Mouse (Mus musculus): ENCODE results near the gene Mus81. TPM values are rescaled to one million over a fixed set of nuclear protein-coding genes. Genes with fewer than 3 reads are reported as not detected.

Gene Mus81
- polyA plus RNA-seq, 1 experiment from 2014 or later, result 51.1 TPM

DNA sequence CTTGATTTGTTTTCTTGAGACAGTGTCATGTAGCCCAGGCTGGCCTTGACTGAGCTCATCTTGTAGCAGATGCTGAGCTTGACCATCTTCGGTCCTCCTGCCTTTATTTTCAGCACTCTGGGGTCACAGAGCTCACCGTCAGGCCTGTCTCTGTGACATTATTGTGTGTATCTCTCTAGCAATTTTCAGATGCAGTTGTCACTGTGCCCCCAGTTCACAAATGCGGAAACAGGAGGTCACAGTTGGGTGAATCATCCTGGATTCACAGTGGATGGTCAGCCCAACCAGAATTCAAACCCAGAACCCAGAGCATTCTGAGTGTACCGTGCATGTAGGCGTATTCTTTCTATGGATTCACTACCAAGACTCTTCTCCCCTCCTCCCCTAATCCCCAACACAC is 42.5 kb downstream of the Mus81 start:
- 89% methylated on average over 5 of the region's 5 CpGs for WGBS
- no peak overlapping the region for H3K27ac ChIP-seq (ENCODE audit: low read length)
- H3K4me1 ChIP-seq (ENCODE audit: control insufficient read depth, insufficient read depth, low read length), result peaks cover 5% of the 10 kb centered on the region; the same call in 1 of the 2 replicates
- no peak overlapping the region for H3K4me2 ChIP-seq (ENCODE audit: low read length)
- peaks cover 45% of the 10 kb centered on the region for H3K27me3 ChIP-seq (ENCODE audit: control insufficient read depth, insufficient read depth, low read depth, low read length)
- H3K9ac ChIP-seq (ENCODE audit: low read depth, low read length), result no peak overlapping the region
- ATAC-seq, result no peak
- H3K4me3 ChIP-seq (ENCODE audit: low read depth, low read length), result no peak overlapping the region
- H3K36me3 ChIP-seq (ENCODE audit: control insufficient read depth, insufficient read depth, low read length), result no peaks in the 10 kb centered on the region
- H3K9me3 ChIP-seq (replicated peaks; ENCODE audit: control insufficient read depth, low read length, poor library complexity, severe bottlenecking), result no peaks in the 10 kb centered on the region

GRCm38 (mm10) chr19:5444954-5445353 is 43.2 kb downstream of the Mus81 start:
- H3K4me3 ChIP-seq (ENCODE audit: low read depth, low read length), result no peak overlapping the region
- ATAC-seq, result no peak
- no peak overlapping the region for H3K27ac ChIP-seq (ENCODE audit: low read length)
- H3K9ac ChIP-seq (ENCODE audit: low read depth, low read length), result no peak overlapping the region
- peaks cover 40% of the 10 kb centered on the region for H3K27me3 ChIP-seq (ENCODE audit: control insufficient read depth, insufficient read depth, low read depth, low read length)
- H3K9me3 ChIP-seq (replicated peaks; ENCODE audit: control insufficient read depth, low read length, poor library complexity, severe bottlenecking), result no peaks in the 10 kb centered on the region
- peaks cover 5% of the 10 kb centered on the region; the same call in 1 of the 2 replicates for H3K4me1 ChIP-seq (ENCODE audit: control insufficient read depth, insufficient read depth, low read length)
- no peak overlapping the region for H3K4me2 ChIP-seq (ENCODE audit: low read length)
- WGBS, result 46% methylated on average over 7 of the region's 7 CpGs
- no peaks in the 10 kb centered on the region for H3K36me3 ChIP-seq (ENCODE audit: control insufficient read depth, insufficient read depth, low read length)

GRCm38 (mm10) chr19:5444371-5444908 is 43.8 kb downstream of the Mus81 start:
- no peaks in the 10 kb centered on the region for H3K36me3 ChIP-seq (ENCODE audit: control insufficient read depth, insufficient read depth, low read length)
- ATAC-seq, result no peak
- WGBS, result 72% methylated on average over 9 of the region's 9 CpGs
- no peaks in the 10 kb centered on the region for H3K9me3 ChIP-seq (replicated peaks; ENCODE audit: control insufficient read depth, low read length, poor library complexity, severe bottlenecking)
- no peak overlapping the region for H3K4me3 ChIP-seq (ENCODE audit: low read depth, low read length)
- H3K4me2 ChIP-seq (ENCODE audit: low read length), result no peak overlapping the region
- peaks cover 37% of the 10 kb centered on the region for H3K27me3 ChIP-seq (ENCODE audit: control insufficient read depth, insufficient read depth, low read depth, low read length)
- peaks cover 5% of the 10 kb centered on the region; the same call in 1 of the 2 replicates for H3K4me1 ChIP-seq (ENCODE audit: control insufficient read depth, insufficient read depth, low read length)
- no peak overlapping the region for H3K27ac ChIP-seq (ENCODE audit: low read length)
- H3K9ac ChIP-seq (ENCODE audit: low read depth, low read length), result no peak overlapping the region

DNA sequence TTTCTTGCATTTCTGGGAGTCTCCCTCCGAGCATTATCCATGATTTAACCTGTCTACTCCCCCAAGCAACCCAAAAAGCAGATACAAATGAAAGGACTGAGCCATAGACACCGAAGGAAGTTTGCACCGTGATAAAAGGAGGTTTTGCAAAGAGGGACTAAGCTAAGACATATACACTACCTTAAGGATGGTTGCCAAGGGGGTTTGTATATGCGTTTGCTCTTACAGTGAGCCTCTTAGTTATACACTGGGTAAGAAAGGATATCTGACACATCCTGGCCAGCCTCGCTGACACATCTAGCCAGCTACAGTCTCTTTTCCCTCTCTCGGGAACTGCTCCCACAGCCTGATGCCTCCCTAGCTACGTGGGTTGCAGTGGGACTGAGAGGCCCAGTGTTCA is 54.3 kb downstream of the Mus81 start:
- H3K4me2 ChIP-seq (ENCODE audit: low read length), result 0 out of 2 replicates have a peak overlapping the region, but pooled peaks have one; percentile 50
- 68% methylated on average over 7 of the region's 7 CpGs for WGBS
- H3K4me3 ChIP-seq (ENCODE audit: low read depth, low read length), result no peak overlapping the region
- H3K27ac ChIP-seq (ENCODE audit: low read length), result no peak overlapping the region
- H3K9ac ChIP-seq (ENCODE audit: low read depth, low read length), result no peak overlapping the region
- ATAC-seq, result no peak
- no peaks in the 10 kb centered on the region for H3K36me3 ChIP-seq (ENCODE audit: control insufficient read depth, insufficient read depth, low read length)
- H3K27me3 ChIP-seq (ENCODE audit: control insufficient read depth, insufficient read depth, low read depth, low read length), result no peaks in the 10 kb centered on the region
- H3K9me3 ChIP-seq (replicated peaks; ENCODE audit: control insufficient read depth, low read length, poor library complexity, severe bottlenecking), result no peaks in the 10 kb centered on the region
- peaks cover 8% of the 10 kb centered on the region; the same call in 1 of the 2 replicates for H3K4me1 ChIP-seq (ENCODE audit: control insufficient read depth, insufficient read depth, low read length)

DNA sequence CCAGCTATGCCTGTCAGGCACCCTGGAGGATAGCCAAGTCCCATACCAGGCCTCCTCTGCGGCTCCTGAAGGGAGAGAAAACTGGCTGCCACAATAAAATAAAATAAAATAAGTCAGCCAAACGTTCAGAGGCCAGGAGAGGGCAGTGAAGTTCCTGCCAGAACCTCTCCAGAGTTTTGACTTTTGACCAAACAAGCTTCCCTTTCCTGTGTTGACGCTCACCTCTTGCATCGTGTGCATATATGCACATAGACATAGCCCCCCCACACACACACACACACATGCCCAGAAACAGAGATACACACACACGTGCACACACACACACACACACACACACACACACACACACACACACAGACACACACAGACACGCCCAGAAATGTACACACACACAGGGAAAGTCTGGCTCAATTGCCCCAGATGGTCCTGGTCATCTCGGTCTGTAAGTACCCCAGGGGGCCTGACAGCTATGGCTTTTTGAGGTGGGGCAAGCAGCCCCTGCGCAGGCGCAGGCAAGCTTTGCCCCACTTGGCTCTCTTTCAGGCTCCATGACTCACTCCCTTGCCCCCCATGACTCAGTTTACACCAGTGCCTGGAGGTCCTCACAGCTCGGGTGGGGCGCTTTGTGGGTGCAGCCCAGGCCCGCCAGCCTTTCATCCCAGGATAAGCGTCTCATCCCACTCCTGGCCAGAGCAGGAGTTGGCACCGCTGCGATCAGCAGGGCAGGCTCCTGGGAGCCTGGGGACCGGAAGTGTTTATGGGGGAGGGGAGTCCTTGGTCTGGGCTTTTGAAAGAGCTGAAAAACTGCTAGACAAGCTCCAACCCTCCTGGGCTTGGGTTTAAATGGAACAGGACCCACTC is 55.0 kb downstream of the Mus81 start:
- H3K9ac ChIP-seq (ENCODE audit: low read depth, low read length), result 0 out of 2 replicates have a peak overlapping the region, but pooled peaks have one; percentile 1
- no peaks in the 10 kb centered on the region for H3K27me3 ChIP-seq (ENCODE audit: control insufficient read depth, insufficient read depth, low read depth, low read length)
- no peak overlapping the region for H3K4me3 ChIP-seq (ENCODE audit: low read depth, low read length)
- WGBS, result 16% methylated on average over 16 of the region's 16 CpGs
- H3K9me3 ChIP-seq (replicated peaks; ENCODE audit: control insufficient read depth, low read length, poor library complexity, severe bottlenecking), result no peaks in the 10 kb centered on the region
- peaks cover 8% of the 10 kb centered on the region; the same call in 1 of the 2 replicates for H3K4me1 ChIP-seq (ENCODE audit: control insufficient read depth, insufficient read depth, low read length)
- peak overlapping the region; percentile 50 for H3K4me2 ChIP-seq (ENCODE audit: low read length)
- H3K36me3 ChIP-seq (ENCODE audit: control insufficient read depth, insufficient read depth, low read length), result no peaks in the 10 kb centered on the region
- H3K27ac ChIP-seq (ENCODE audit: low read length), result no peak overlapping the region
- no peak for ATAC-seq

Other genes starting within 250 kb of the Mus81 start
- 50.7 and 52.2 TPM in 2 replicates for gene Pacs1, start 215.3 kb downstream of the Mus81 start, polyA plus RNA-seq (2015; fragmentation: Nextera tagmentation; extraction: Ambion mirVana)
- 326 and 331 TPM in 2 replicates for gene Sf3b2, start 192.9 kb downstream of the Mus81 start, polyA plus RNA-seq (2015; fragmentation: Nextera tagmentation; extraction: Ambion mirVana)
- gene Gal3st3, start 190.1 kb downstream of the Mus81 start, polyA plus RNA-seq (2015; fragmentation: Nextera tagmentation; extraction: Ambion mirVana), result 41.6 and 49.4 TPM in 2 replicates
- not detected in 2 replicates for gene Catsper1, start 152.7 kb downstream of the Mus81 start, polyA plus RNA-seq (2015; fragmentation: Nextera tagmentation; extraction: Ambion mirVana)
- gene Cst6, start 138.8 kb downstream of the Mus81 start, polyA plus RNA-seq (2015; fragmentation: Nextera tagmentation; extraction: Ambion mirVana), result 7.5 and 11.1 TPM in 2 replicates
- 36.6 and 38.3 TPM in 2 replicates for gene Eif1ad, start 121.7 kb downstream of the Mus81 start, polyA plus RNA-seq (2015; fragmentation: Nextera tagmentation; extraction: Ambion mirVana)
- gene Banf1, start 121.2 kb downstream of the Mus81 start, polyA plus RNA-seq (2015; fragmentation: Nextera tagmentation; extraction: Ambion mirVana), result 302 and 321 TPM in 2 replicates
- 67.7 and 68.5 TPM in 2 replicates for gene Sart1, start 99.7 kb downstream of the Mus81 start, polyA plus RNA-seq (2015; fragmentation: Nextera tagmentation; extraction: Ambion mirVana)
- not detected in 2 replicates for gene Tsga10ip, start 85.9 kb downstream of the Mus81 start, polyA plus RNA-seq (2015; fragmentation: Nextera tagmentation; extraction: Ambion mirVana)
- gene Drap1, start 63.4 kb downstream of the Mus81 start, polyA plus RNA-seq (2015; fragmentation: Nextera tagmentation; extraction: Ambion mirVana), result 288 and 310 TPM in 2 replicates
- 61.8 and 67.9 TPM in 2 replicates for gene AI837181, start 63.3 kb downstream of the Mus81 start, polyA plus RNA-seq (2015; fragmentation: Nextera tagmentation; extraction: Ambion mirVana)
- gene Fosl1, start 40.9 kb downstream of the Mus81 start, polyA plus RNA-seq (2015; fragmentation: Nextera tagmentation; extraction: Ambion mirVana), result not detected in 2 replicates
- 9.5 and 10.2 TPM in 2 replicates for gene Ccdc85b, start 30.5 kb downstream of the Mus81 start, polyA plus RNA-seq (2015; fragmentation: Nextera tagmentation; extraction: Ambion mirVana)
- 159 and 178 TPM in 2 replicates for gene Fibp, start 27.8 kb downstream of the Mus81 start, polyA plus RNA-seq (2015; fragmentation: Nextera tagmentation; extraction: Ambion mirVana)
- 5.0 and 5.2 TPM in 2 replicates for gene Ctsw, start 19.9 kb downstream of the Mus81 start, polyA plus RNA-seq (2015; fragmentation: Nextera tagmentation; extraction: Ambion mirVana)
- 34.1 and 35.3 TPM in 2 replicates for gene Efemp2, start 14.4 kb downstream of the Mus81 start, polyA plus RNA-seq (2015; fragmentation: Nextera tagmentation; extraction: Ambion mirVana)
- gene Cfl1, start 2.1 kb upstream of the Mus81 start, polyA plus RNA-seq (2015; fragmentation: Nextera tagmentation; extraction: Ambion mirVana), result 3,571 and 3,575 TPM in 2 replicates
- gene 1700020D05Rik, start 15.4 kb upstream of the Mus81 start, polyA plus RNA-seq (2015; fragmentation: Nextera tagmentation; extraction: Ambion mirVana), result not detected in 2 replicates
- 112 and 116 TPM in 2 replicates for gene Snx32, start 22.1 kb upstream of the Mus81 start, polyA plus RNA-seq (2015; fragmentation: Nextera tagmentation; extraction: Ambion mirVana)
- gene Ovol1, start 72.2 kb upstream of the Mus81 start, polyA plus RNA-seq (2015; fragmentation: Nextera tagmentation; extraction: Ambion mirVana), result 0.11 TPM in 1 of 2 replicates, not detected in the other
- 1.9 and 2.3 TPM in 2 replicates for gene Ap5b1, start 79.6 kb upstream of the Mus81 start, polyA plus RNA-seq (2015; fragmentation: Nextera tagmentation; extraction: Ambion mirVana)
- gene Rnaseh2c, start 113.5 kb upstream of the Mus81 start, polyA plus RNA-seq (2015; fragmentation: Nextera tagmentation; extraction: Ambion mirVana), result 55.5 and 58.4 TPM in 2 replicates
- gene Kat5, start 121.8 kb upstream of the Mus81 start, polyA plus RNA-seq (2015; fragmentation: Nextera tagmentation; extraction: Ambion mirVana), result 82.0 and 83.1 TPM in 2 replicates
- gene Rela, start 149.1 kb upstream of the Mus81 start, polyA plus RNA-seq (2015; fragmentation: Nextera tagmentation; extraction: Ambion mirVana), result 30.6 and 37.7 TPM in 2 replicates
- gene Sipa1, start 175.3 kb upstream of the Mus81 start, polyA plus RNA-seq (2015; fragmentation: Nextera tagmentation; extraction: Ambion mirVana), result 17.5 and 17.7 TPM in 2 replicates
- 9.5 and 12.9 TPM in 2 replicates for gene Map3k11, start 200.3 kb upstream of the Mus81 start, polyA plus RNA-seq (2015; fragmentation: Nextera tagmentation; extraction: Ambion mirVana)
- 23.9 and 25.3 TPM in 2 replicates for gene Pcnx3, start 200.5 kb upstream of the Mus81 start, polyA plus RNA-seq (2015; fragmentation: Nextera tagmentation; extraction: Ambion mirVana)
- 0.15 TPM in 1 of 2 replicates, not detected in the other for gene Kcnk7, start 216.0 kb upstream of the Mus81 start, polyA plus RNA-seq (2015; fragmentation: Nextera tagmentation; extraction: Ambion mirVana)
- gene Ehbp1l1, start 237.9 kb upstream of the Mus81 start, polyA plus RNA-seq (2015; fragmentation: Nextera tagmentation; extraction: Ambion mirVana), result 31.3 and 38.6 TPM in 2 replicates
- 116 and 131 TPM in 2 replicates for gene Fam89b, start 241.3 kb upstream of the Mus81 start, polyA plus RNA-seq (2015; fragmentation: Nextera tagmentation; extraction: Ambion mirVana)